Mouse (Mus musculus) gastrocnemius, postnatal 4 days (tissue): ENCODE data around the gene Kcnh1. TPM values are rescaled to one million over a fixed set of nuclear protein-coding genes. Genes with fewer than 3 reads are reported as not detected.

Experiments
- DNase-seq, 2 experiments: peaks; one replicate each; pipeline ENCODE4 v3.0.0; 2021 to 2022; ENCODE audit warnings: low spot score in 2 of 2, mixed read lengths in 2 of 2
- total RNA-seq, 2 experiments: library from RNA; stranded (reverse); gene quantifications; 2 replicates each; pipeline ENCODE4 v1.2.3; 2021

Kcnh1 gene
- total RNA-seq, 2 experiments from 2014 or later = 0.10 to 0.12 TPM

GRCm38 (mm10) chr1:192520836-192521435, 330.4 kb downstream of the Kcnh1 start:
- no peak for DNase-seq

- no peak for DNase-seq
Measured at GRCm38 (mm10) chr1:192522376-192523178, 332.0 kb downstream of the Kcnh1 start.

GRCm38 (mm10) chr1:192525711-192526350, 335.3 kb downstream of the Kcnh1 start:
- DNase-seq = no peak

GRCm38 (mm10) chr1:192531490-192532146, 341.0 kb downstream of the Kcnh1 start:
- DNase-seq = no peak

- no peak for DNase-seq
Measured at GRCm38 (mm10) chr1:192532212-192532611, 341.6 kb downstream of the Kcnh1 start.

GRCm38 (mm10) chr1:192533016-192533415, 342.4 kb downstream of the Kcnh1 start:
- DNase-seq = no peak

GRCm38 (mm10) chr1:192536440-192536839, 345.9 kb downstream of the Kcnh1 start:
- DNase-seq = no peak

GRCm38 (mm10) chr1:192537169-192537568, 346.6 kb downstream of the Kcnh1 start:
- no peak for DNase-seq

- no peak for DNase-seq
Measured at GRCm38 (mm10) chr1:192542093-192542492, 351.5 kb downstream of the Kcnh1 start.

GRCm38 (mm10) chr1:192543686-192544085, 353.1 kb downstream of the Kcnh1 start:
- no peak for DNase-seq

- DNase-seq = no peak
Measured at GRCm38 (mm10) chr1:192544091-192544490, 353.5 kb downstream of the Kcnh1 start.

GRCm38 (mm10) chr1:192544901-192545300, 354.3 kb downstream of the Kcnh1 start:
- DNase-seq = no peak

- DNase-seq = no peak
Measured at GRCm38 (mm10) chr1:192546843-192547242, 356.3 kb downstream of the Kcnh1 start.

- DNase-seq = no peak
Measured at GRCm38 (mm10) chr1:192550561-192550960, 360.0 kb downstream of the Kcnh1 start.

GRCm38 (mm10) chr1:192555516-192555915, 364.9 kb downstream of the Kcnh1 start:
- no peak for DNase-seq

GRCm38 (mm10) chr1:192557978-192558594, 367.5 kb downstream of the Kcnh1 start:
- no peak for DNase-seq

GRCm38 (mm10) chr1:192559341-192559740, 368.8 kb downstream of the Kcnh1 start:
- DNase-seq = no peak
